Mouse (Mus musculus) A20 (cell line): ENCODE results near the gene Gtf3c2.

ENCODE experiments used
- DNase-seq: peaks from one replicate; pipeline ENCODE4 v3.0.0-alpha.2; 2011; ENCODE audit warnings: low read depth, low spot score

Gene Gtf3c2

GRCm38 (mm10) chr5:31198170-31198569 lies 18.2 kb upstream of the Gtf3c2 start:
- DNase-seq, result no peak

- DNase-seq, result no peak
Measured at GRCm38 (mm10) chr5:31197072-31197471, 17.1 kb upstream of the Gtf3c2 start.

- no peak for DNase-seq
Measured at GRCm38 (mm10) chr5:31196207-31196606, 16.3 kb upstream of the Gtf3c2 start.

GRCm38 (mm10) chr5:31195671-31196070 lies 15.7 kb upstream of the Gtf3c2 start:
- no peak for DNase-seq

GRCm38 (mm10) chr5:31194486-31195485 lies 14.8 kb upstream of the Gtf3c2 start:
- no peak for DNase-seq

GRCm38 (mm10) chr5:31193631-31194281 lies 13.8 kb upstream of the Gtf3c2 start:
- DNase-seq, result peak; percentile 65

- DNase-seq, result peak; percentile 99
Measured at GRCm38 (mm10) chr5:31192939-31193630, 13.1 kb upstream of the Gtf3c2 start, which contains the start of the genes Snx17 and Eif2b4. Gene Snx17 (plus strand): TSS chr5:31193227. Gene Eif2b4 (minus strand): TSS chr5:31193430.

- DNase-seq, result no peak
Measured at GRCm38 (mm10) chr5:31192045-31192938, 12.3 kb upstream of the Gtf3c2 start.

GRCm38 (mm10) chr5:31190201-31190600 lies 10.3 kb upstream of the Gtf3c2 start:
- DNase-seq, result no peak

- peak; percentile 60 for DNase-seq
Measured at GRCm38 (mm10) chr5:31188223-31188840, 8.4 kb upstream of the Gtf3c2 start.

- no peak for DNase-seq
Measured at GRCm38 (mm10) chr5:31183678-31184077, 3.7 kb upstream of the Gtf3c2 start.

- DNase-seq, result no peak
Measured at GRCm38 (mm10) chr5:31181183-31181770, 1.3 kb upstream of the Gtf3c2 start.

- DNase-seq, result peak; percentile 70
Measured at GRCm38 (mm10) chr5:31179301-31179765, 611 bp downstream of the Gtf3c2 start.

- DNase-seq, result no peak
Measured at GRCm38 (mm10) chr5:31168630-31169029, 11.3 kb downstream of the Gtf3c2 start.

- no peak for DNase-seq
Measured at GRCm38 (mm10) chr5:31164878-31165277, 15.1 kb downstream of the Gtf3c2 start.

- DNase-seq, result no peak
Measured at GRCm38 (mm10) chr5:31162462-31162861, 17.5 kb downstream of the Gtf3c2 start.

GRCm38 (mm10) chr5:31154152-31154553 lies 25.8 kb downstream of the Gtf3c2 start, which contains the start of gene Mpv17:
Gene Mpv17 (minus strand): TSS chr5:31154251.
- peak; percentile 89 for DNase-seq

- no peak for DNase-seq
Measured at GRCm38 (mm10) chr5:31153516-31154151, 26.3 kb downstream of the Gtf3c2 start.

- no peak for DNase-seq
Measured at GRCm38 (mm10) chr5:31151746-31152145, 28.2 kb downstream of the Gtf3c2 start.
